Mouse (Mus musculus) thymus, adult 2 months (tissue): Measurements from ENCODE around the gene Vmn2r68. TPM values are rescaled to one million over a fixed set of nuclear protein-coding genes. Genes with fewer than 3 reads are reported as not detected.

ENCODE experiments used
- DNase-seq: peaks from one replicate; pipeline ENCODE4 v3.0.0; 2021
- H3K27ac ChIP-seq: fragments of 200-500 bp; 2 replicates; pipeline ENCODE4 v1.5.1; 2012; ENCODE audit warnings: low read length, control low read depth; ENCODE audit not compliant: control insufficient read depth, insufficient read depth
- H3K27me3 ChIP-seq: fragments of 200-500 bp; 2 replicates; pipeline ENCODE4 v1.6.1; 2012; ENCODE audit warnings: mild to moderate bottlenecking, low read length, moderate library complexity, mixed read lengths; ENCODE audit not compliant: control insufficient read depth, insufficient read depth
- H3K36me3 ChIP-seq: fragments of 200-500 bp; 2 replicates; pipeline ENCODE4 v1.6.1; 2012; ENCODE audit warnings: mild to moderate bottlenecking, low read length, moderate library complexity; ENCODE audit not compliant: control insufficient read depth, insufficient read depth
- H3K4me1 ChIP-seq: fragments of 200-500 bp; replicated peaks from 2 replicates; pipeline ENCODE4 v1.6.1; 2012; ENCODE audit warnings: low read length; ENCODE audit not compliant: control insufficient read depth, insufficient read depth
- H3K4me3 ChIP-seq: fragments of 200-500 bp; 2 replicates; pipeline ENCODE4 v1.5.1; 2012; ENCODE audit warnings: mild to moderate bottlenecking, low read length, control low read depth, moderate library complexity; ENCODE audit not compliant: control insufficient read depth, insufficient read depth
- CTCF ChIP-seq: fragments of 200-500 bp; IDR thresholded peaks from 2 replicates; pipeline ENCODE4 v1.5.1; 2012; ENCODE audit warnings: mild to moderate bottlenecking, control low read depth, low read length, moderate library complexity, borderline replicate concordance; ENCODE audit not compliant: control insufficient read depth, poor library complexity, insufficient read depth; ENCODE audit errors: extremely low read depth
- POLR2A ChIP-seq: fragments of 200-500 bp; IDR thresholded peaks from 2 replicates; pipeline ENCODE4 v1.6.1; 2012; ENCODE audit warnings: mild to moderate bottlenecking, low read length, control low read depth, moderate library complexity; ENCODE audit not compliant: control insufficient read depth, poor library complexity, insufficient read depth; ENCODE audit errors: extremely low read depth
- polyA plus RNA-seq: library from polyadenylated mRNA; depleted of rRNA; stranded (reverse); fragments of >200 nt; gene quantifications from 2 replicates; pipeline ENCODE4 v1.2.3, GENCODE M21; 2012; rRNA removed

Gene Vmn2r68
- not detected in 2 replicates for polyA plus RNA-seq

- H3K27me3 ChIP-seq, result no peaks in the 10 kb centered on the region
- H3K4me3 ChIP-seq, result no peak within 1 kb of the TSS
- DNase-seq, result no peak
- H3K27ac ChIP-seq, result no peak within 1 kb of the TSS
- H3K36me3 ChIP-seq, result no peaks in the 10 kb centered on the region
- no peak for TF ChIP-seq POLR2A
- TF ChIP-seq CTCF, result no peak
- H3K4me1 ChIP-seq, result no peaks in the 10 kb centered on the region
Observed at GRCm38 (mm10) chr7:85237683-85238082, at the start of gene Vmn2r68. Gene Vmn2r68 (minus strand): TSS chr7:85237783.

Other genes with a start within 250 kb of the Vmn2r68 start
- not detected in 2 replicates for gene Vmn2r66, start 225.5 kb downstream of the Vmn2r68 start, polyA plus RNA-seq
- gene Vmn2r67, start 81.8 kb downstream of the Vmn2r68 start, polyA plus RNA-seq, result not detected in 2 replicates
- gene Vmn2r69, start 178.1 kb upstream of the Vmn2r68 start, polyA plus RNA-seq, result not detected in 2 replicates